Mouse (Mus musculus) fibroblast of lung, adult 2 months (primary cell): ENCODE results near the gene Dnaic1.
A peak's percentile ranks its signal among the peaks of the same experiment; 100 is the strongest.

Experiments used
- DNase-seq: peaks from one replicate; pipeline ENCODE4 v3.0.0-alpha.2; 2011; ENCODE audit warnings: low read depth

Dnaic1 gene

DNA sequence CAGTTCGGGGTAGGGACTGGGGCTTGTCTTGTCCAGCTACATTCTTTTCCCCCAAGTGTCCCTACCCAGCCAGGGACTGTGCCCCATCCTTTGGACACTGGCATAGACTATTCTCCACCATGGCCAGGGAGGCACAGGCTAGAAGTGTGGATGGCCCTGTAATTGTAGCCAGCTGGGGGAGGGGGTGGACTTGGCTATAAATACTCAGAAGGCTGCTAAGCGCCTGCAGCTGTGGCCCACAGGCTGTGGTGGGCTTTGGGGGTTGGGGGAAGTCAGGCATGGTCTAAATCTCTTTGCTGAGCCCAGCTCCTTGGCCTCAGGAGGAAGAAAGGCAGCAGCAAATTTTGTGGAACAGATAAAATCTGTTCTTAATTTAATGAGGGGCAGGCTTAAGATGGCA, 66.3 kb downstream of the Dnaic1 start:
- DNase-seq: no peak

DNA sequence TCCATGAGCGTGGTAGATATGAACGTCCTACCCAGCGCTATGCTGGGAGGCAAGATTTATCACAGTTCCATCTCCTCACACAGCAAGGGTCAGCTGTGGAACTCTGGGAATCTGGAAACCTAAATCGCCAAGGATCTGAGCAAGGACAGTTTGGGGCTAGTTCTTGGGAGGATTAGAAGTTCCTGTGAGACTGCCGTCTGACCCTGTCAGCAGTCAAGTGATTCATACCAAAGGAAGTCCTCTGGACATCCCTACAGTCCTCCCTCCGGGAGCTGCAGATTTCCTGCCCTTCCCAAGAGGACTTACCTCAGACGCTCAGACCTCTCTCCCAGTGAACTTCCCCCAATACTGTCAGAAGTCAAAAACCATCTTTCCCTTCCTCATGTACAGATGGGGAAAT, 66.8 kb downstream of the Dnaic1 start:
- no peak for DNase-seq

DNA sequence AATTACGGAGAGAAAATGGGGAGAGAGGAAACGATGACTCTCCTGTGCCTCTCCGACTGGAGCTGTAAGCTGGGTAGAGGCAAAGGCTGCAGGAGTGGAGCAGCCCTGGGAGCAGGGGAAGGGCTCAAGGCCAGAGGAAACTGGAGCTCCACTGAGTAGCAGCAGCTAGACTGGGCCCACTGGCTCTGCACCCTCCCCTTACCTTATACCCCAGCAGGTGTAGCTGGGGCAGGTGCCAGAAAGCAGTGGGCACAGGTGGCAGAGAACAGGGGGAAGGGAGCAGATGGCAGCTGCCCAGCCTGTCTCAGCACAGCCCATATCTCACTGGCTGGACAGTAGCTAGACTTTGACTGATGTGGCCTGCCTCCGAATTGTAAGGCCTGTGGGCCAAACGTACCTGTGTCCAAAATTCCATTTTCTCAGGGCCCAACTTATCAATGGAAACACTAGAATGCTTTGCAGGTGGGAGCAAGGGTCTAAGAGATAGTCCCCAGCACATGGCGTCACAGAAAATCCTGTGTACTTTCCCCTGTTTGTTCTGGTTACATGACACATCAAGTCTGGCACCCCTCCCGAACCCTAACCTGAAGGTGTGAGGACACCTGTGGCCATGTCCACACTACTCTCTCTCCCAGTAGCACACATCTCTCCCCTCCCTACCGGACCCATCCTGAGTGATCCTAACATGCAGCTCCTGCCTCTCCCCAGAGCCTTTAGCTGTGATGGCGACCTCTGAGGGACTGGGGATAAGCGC, 67.5 kb downstream of the Dnaic1 start:
- no peak for DNase-seq

DNA sequence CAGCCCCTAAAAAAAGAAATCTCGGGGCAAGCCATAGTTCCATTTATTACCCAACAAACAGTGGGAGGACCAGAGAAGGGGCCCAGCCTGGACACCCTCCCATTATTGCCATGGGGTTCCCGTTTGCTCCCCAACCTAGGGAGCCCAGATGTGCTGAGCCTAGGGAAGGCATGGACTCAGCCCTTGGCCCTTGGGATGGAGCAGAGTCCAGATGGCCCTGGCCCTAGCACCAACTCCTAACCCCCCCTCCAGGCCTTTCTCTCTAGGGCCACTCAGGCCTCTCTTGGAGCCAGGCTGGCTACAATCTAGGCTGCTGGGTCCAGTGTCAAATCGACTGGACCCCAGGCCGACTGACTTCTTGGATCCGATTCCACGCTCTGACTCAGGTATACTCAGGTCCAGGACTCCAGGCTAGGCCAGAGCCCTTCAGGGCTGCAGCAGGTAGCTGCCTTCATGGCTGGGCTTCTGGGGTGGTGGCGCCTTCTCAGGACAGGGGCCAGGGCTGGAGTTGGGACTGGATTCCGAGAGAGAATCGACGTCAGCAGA, 68.7 kb downstream of the Dnaic1 start:
- DNase-seq: no peak

DNA sequence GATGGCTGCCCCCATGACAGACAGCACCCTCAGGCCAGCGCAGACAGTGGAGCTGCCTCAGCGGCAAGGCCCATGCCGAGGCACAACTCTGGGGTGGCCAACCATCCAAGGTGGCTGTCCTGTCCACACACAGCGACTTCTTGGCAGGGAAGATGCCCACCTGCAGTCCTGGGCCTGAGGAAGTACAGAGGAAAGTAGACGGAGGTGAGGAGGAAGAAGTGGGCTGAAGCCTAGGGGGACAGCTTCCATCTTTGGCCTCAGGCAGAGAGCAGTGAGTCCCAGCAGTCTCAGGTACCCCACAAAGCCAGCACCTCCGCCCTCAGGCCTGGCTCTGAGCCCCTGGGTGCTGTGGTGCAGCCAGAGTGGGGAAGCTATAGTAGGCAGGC, 69.2 kb downstream of the Dnaic1 start:
- DNase-seq: no peak

DNA sequence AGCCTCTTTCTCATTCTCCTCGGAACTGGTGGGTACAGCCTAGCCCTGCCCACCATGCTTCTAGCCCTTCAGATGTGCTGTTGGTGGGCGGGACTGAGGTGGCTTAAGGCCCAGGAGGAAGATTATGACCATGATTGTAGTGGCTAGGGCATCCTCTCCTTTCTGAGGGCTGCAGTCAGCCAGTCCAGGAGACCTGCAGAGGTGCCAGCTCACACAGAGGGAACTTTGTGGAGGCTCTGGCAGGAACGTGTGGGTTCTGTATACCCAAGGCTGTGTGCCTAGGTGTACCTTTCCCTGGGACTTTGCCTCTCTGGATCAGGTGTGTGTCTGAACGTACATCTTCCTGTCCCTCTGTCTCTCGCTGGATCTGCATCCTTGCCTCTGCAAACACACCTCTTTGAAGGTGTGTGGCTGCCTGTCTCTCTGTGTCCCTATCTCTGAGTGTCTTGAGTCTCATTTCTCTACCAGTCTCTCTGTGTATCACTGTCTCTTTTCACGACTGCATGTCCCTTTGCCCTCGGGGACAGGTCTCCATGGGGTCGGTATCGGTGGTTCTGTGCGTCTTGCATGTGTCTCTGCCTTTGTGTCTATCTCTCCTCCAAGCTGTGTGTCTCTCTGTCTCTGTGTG, 69.8 kb downstream of the Dnaic1 start:
- no peak for DNase-seq

DNA sequence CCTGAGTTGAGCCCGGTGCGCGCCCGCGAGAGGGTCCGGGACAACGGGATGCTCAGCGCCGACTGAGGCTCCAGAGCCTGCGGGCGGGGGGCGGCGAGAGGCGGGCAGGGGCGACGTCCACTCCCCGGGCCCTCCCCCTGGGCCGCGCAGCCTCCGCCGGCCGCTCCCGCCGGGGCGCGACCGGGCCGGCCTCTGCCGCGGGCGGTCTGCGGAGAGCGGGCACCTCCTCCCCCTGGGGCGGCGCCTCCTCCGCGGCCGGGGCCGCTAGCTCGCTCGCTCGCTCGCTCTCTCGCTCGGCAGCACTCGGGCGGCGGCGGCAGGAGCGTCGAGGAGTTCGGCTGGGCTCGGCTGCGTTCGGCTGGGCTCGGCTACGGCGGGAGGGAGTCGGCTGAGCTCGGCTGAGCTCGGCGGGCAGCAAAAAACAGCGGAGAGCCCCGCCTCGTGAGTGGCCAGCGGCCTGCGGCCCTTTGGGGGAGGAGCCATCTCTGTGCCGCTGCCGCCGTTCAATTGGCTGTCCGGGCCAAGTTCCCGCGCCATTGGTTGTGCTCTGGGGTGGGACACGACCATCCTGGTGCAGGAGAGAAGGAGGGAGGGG, 70.4 kb downstream of the Dnaic1 start, which contains the start of gene Enho:
Gene Enho (minus strand): TSS at position 412 of the 595 bp plus-strand sequence.
- peak; percentile 69 for DNase-seq

DNA sequence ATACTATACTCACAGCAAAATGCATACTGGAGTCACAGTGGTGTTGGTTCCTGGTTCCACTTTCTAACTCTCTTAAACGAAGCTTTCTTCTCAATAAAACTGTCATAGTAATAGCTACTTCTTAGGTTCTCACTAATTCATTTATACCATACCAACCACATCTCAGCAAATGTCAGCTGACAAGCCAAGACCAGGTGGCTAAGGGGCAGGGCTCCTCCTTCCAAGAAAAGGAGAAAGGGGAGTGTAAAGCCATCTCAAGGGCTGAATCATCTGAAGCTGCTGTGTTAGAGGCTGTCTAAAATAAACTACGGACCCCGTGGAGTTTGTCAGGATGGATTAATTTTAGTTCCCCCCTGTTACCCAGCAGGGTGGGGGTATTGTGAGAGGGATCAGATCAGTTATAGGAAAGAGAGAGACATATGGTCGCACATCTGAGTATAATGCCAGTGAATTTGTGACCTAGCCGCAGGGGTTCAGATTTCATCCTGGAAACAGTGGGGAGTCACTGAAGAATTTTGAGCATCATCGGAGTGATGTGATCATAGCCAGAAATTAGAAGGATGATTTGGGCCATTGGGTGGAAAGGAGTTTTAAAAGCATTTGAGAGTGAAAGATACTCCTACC, 71.7 kb downstream of the Dnaic1 start:
- no peak for DNase-seq

- DNase-seq: no peak
These were observed 75.9 kb downstream of the Dnaic1 start for GRCm38 (mm10) chr4:41645488-41645887.

DNA sequence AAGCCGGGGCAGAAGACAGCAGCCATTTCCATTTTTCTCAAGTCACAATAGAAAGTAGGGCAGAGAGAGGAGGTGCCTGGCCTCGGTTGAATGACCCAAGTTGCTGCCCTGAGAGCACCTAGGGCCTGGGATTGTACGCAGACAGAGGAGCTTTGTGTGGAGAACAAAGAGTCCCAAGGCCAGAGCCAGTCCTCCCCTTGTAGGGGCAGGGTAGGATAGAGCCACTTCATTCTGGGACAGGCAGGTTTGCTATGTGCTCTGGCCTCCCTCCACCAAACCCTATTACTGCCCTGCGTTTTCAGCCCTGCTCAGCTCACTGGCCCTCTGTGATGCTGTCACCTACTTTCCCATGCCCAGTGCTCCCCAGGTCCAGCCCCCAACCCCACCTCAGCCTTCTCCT, 78.6 kb downstream of the Dnaic1 start:
- no peak for DNase-seq

GRCm38 (mm10) chr4:41648627-41649026, 79.1 kb downstream of the Dnaic1 start:
- DNase-seq: no peak

- no peak for DNase-seq
These were observed 83.7 kb downstream of the Dnaic1 start for GRCm38 (mm10) chr4:41653296-41653695.

GRCm38 (mm10) chr4:41653730-41654129, 84.2 kb downstream of the Dnaic1 start:
- no peak for DNase-seq

- no peak for DNase-seq
These were observed 84.6 kb downstream of the Dnaic1 start for GRCm38 (mm10) chr4:41654217-41654616.

DNA sequence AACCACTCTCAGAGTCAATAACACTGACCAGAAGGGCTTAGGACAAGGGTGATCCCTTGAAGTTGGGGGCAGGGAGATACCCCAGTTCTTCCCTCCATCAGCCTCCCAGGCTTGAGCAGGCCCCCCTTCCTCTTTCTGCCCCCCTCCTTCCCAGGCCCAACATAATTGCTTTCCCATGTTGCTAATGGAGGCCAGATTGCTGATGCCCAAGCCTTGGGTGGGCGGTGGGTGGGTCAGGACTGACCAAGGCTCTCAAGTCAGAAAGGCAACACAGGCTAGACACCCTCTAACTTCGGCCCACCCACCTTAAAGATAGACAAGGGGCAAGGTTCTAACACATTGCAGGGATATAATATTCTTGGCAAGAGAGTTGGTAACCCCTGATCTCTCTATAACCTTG, 86.0 kb downstream of the Dnaic1 start:
- DNase-seq: no peak

DNA sequence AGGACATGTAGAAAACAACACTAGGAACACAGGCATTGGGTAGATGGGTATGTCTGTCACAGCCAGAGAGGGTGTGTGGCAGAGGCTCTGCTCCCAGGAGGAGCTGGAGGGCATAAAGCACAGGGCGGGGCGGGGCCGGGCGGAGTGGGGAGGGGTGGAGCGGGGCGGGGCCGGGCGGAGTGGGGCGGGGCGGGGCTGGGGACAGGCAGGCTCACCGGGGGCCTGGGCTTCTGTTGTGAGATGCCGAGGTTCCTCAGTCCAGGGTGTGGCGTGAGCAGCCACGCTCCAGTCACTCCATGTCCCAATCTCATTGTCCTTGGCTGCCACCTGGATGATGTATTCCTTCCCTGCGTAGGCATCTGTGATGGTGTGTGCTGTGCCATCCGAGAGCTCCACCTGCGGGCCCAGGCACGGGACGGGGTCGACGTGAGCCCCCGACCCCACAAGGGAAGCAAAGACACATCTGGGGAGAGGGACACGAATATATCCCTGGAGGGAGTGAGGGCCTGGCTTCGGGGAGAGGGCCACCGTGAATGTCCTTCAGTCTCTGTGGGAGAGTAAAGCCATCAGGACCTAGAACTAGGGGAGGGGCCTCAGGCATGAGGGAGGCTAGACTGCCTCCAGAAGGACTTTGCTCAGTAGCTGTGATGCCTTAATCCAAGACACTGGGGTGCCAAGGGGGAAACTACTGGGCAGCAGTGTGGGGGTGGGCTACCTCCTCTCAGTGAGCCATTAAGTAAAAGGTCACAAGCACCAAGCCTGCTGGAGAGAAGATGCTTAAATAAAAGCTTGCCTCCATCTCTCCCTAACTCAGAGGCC, 89.2 kb downstream of the Dnaic1 start:
- DNase-seq: no peak

GRCm38 (mm10) chr4:41659556-41659955, 90.0 kb downstream of the Dnaic1 start:
- DNase-seq: no peak

DNA sequence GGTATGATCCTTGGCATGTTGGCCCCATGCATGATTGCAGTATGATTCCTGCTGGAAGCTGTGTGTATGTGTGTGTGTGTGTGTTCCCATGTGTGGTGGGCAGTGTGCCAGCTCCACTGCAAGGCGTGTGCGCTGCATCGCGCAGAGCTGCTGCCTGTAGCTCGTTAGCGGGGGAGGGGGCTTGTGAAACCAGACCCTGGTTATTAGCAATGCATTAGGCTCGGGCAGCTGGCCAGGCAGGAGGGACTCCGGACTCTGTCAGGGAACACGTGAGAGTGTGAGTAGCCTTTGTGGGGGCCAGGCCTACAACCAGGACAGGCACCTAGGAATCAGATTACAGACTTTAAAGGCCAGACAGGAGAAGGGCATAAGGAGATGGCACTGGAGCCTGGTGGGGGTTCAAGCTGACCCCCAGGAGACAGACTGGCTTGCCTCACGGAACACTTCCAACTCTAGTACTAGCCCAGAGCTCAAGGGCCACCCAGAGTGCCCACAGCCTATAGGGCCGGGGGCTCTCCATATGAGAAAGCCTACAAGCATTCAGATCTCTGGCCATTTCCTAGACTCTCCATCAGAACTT, 91.4 kb downstream of the Dnaic1 start:
- no peak for DNase-seq

DNA sequence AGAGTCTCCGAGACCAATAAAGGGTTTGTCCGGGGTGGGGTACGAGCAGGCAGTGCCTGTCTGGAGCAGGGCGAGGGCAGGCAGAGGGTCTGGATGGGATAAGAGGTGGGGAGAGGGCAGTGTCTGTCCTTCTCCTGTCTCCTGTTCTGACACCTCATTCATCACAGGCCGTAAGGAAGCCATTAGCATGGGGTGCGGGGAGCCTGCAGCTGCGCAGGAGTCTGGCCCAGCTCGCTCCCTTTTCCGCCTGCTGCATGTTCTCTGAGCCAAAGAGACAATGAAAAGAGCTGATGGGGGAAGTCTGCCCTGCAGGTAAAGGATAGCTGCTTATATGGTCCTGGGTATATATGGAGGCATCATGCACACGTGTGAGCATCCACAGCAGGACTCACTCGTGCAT, 93.1 kb downstream of the Dnaic1 start:
- DNase-seq: no peak

GRCm38 (mm10) chr4:41663614-41664013, 94.0 kb downstream of the Dnaic1 start:
- no peak for DNase-seq

GRCm38 (mm10) chr4:41664533-41664932, 95.0 kb downstream of the Dnaic1 start:
- DNase-seq: no peak
